Mouse (Mus musculus) myocyte (in vitro differentiated cells): ENCODE data around the gene Ifi27l2b. TPM values are rescaled to one million over a fixed set of nuclear protein-coding genes. Genes with fewer than 3 reads are reported as not detected.

ENCODE experiments used
- H3K27me3 ChIP-seq: one replicate; pipeline ENCODE4 v1.6.1; 2011; ENCODE audit not compliant: control insufficient read depth, insufficient read depth, insufficient read length
- H3K36me3 ChIP-seq: one replicate; pipeline ENCODE4 v1.6.1; 2011; ENCODE audit not compliant: control insufficient read depth, insufficient read depth
- H3K4me2 ChIP-seq: one replicate; pipeline ENCODE4 v1.6.1; 2011; ENCODE audit warnings: low read depth, control low read depth
- H3K4me3 ChIP-seq: one replicate; pipeline ENCODE4 v1.5.1; 2011; ENCODE audit warnings: mild to moderate bottlenecking, control low read depth, moderate library complexity
- H3K79me2 ChIP-seq: one replicate; pipeline ENCODE4 v1.6.1; 2011; ENCODE audit not compliant: control insufficient read depth, insufficient read depth
- H3ac ChIP-seq: one replicate; pipeline ENCODE4 v1.6.1; 2011; ENCODE audit not compliant: control insufficient read depth, insufficient read length
- CEBPB ChIP-seq: IDR thresholded peaks from 2 replicates; pipeline ENCODE4 v1.6.1; 2011; ENCODE audit warnings: mild to moderate bottlenecking, moderate library complexity; ENCODE audit not compliant: poor library complexity, insufficient read depth, severe bottlenecking
- E2F4 ChIP-seq: IDR thresholded peaks from one replicate; pipeline ENCODE4 v1.6.1; 2011; ENCODE audit warnings: mild to moderate bottlenecking, control low read depth, moderate library complexity; ENCODE audit not compliant: insufficient read depth
- MAX ChIP-seq: IDR thresholded peaks from one replicate; pipeline ENCODE4 v1.6.1; 2011; ENCODE audit warnings: low read depth, mild to moderate bottlenecking, control low read depth
- MYOD1 ChIP-seq, 3 experiments: IDR thresholded peaks; one replicate each; pipeline ENCODE4 v1.6.1; 2011; ENCODE audit warnings: control low read depth in 2 of 3, low read depth in 2 of 3, mild to moderate bottlenecking in 2 of 3, moderate library complexity in 1 of 3; ENCODE audit not compliant: insufficient read length in 2 of 3, control insufficient read depth in 1 of 3
- MYOG ChIP-seq, 3 experiments: IDR thresholded peaks; one replicate each; pipeline ENCODE4 v1.6.1; 2011; ENCODE audit warnings: control low read depth in 2 of 3, low read depth in 2 of 3, mild to moderate bottlenecking in 2 of 3; ENCODE audit not compliant: insufficient read length in 2 of 3, control insufficient read depth in 1 of 3, insufficient read depth in 1 of 3
- POLR2A ChIP-seq: IDR thresholded peaks from one replicate; pipeline ENCODE4 v1.6.1; 2011; ENCODE audit warnings: low read depth, mild to moderate bottlenecking, control low read depth, moderate library complexity; ENCODE audit not compliant: insufficient read length
- POLR2AphosphoS2 ChIP-seq: IDR thresholded peaks from one replicate; pipeline ENCODE4 v1.6.1; 2011; ENCODE audit warnings: low read depth, control low read depth; ENCODE audit not compliant: insufficient read length
- REST ChIP-seq: IDR thresholded peaks from one replicate; pipeline ENCODE4 v1.6.1; 2011; ENCODE audit warnings: mild to moderate bottlenecking, control low read depth, moderate library complexity; ENCODE audit not compliant: insufficient read depth, insufficient read length
- SRF ChIP-seq: IDR thresholded peaks from one replicate; pipeline ENCODE4 v1.6.1; 2011; ENCODE audit warnings: low read depth; ENCODE audit not compliant: control insufficient read depth, insufficient read length
- TCF12 ChIP-seq: IDR thresholded peaks from one replicate; pipeline ENCODE4 v1.6.1; 2011; ENCODE audit warnings: mild to moderate bottlenecking, control low read depth; ENCODE audit not compliant: poor library complexity, insufficient read depth, severe bottlenecking
- TCF3 ChIP-seq: IDR thresholded peaks from one replicate; pipeline ENCODE4 v1.6.1; 2011; ENCODE audit warnings: low read depth, control low read depth; ENCODE audit not compliant: insufficient read length
- USF1 ChIP-seq: IDR thresholded peaks from one replicate; pipeline ENCODE4 v1.6.1; 2011; ENCODE audit warnings: low read depth, mild to moderate bottlenecking, control low read depth, moderate library complexity
- polyA plus RNA-seq: library from polyadenylated mRNA; unstranded; fragments of >200 nt; fragmentation: generic; extraction: Trizol; gene quantifications from one replicate; pipeline ENCODE4 v1.2.1, GENCODE M21; 2012; ENCODE audit warnings: missing spikeins

Ifi27l2b gene
- polyA plus RNA-seq = not detected

DNA sequence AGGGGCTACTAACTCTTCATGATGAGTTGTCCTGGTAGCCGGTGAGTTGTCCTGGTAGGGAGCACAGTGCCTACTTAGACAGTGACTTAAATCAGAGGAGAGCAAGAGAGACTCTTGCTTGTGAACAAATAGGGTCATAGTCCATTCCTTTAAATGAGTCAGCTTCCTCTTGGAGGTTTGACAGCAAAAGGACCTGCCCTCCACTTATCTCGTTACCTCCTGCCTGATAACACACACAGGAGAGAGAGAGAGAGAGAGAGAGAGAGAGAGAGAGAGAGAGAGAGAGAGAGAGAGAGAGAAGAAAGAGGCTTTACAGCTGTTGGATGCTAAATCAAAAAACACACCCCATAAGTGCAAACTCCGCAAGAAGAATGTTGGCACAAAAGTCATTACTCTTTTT, at the start of gene Ifi27l2b:
TSS of gene Ifi27l2b (minus strand) at position 84 of the 400 bp plus-strand sequence.
- no peaks in the 10 kb centered on the region for H3K36me3 ChIP-seq
- H3K27me3 ChIP-seq = no peaks in the 10 kb centered on the region
- no peak within 1 kb of the TSS for H3K4me2 ChIP-seq
- TF ChIP-seq POLR2AphosphoS2 (no peak), MYOG (IDR thresholded peaks at IDR 0.05; ENCODE audit: control insufficient read depth in 1 of 3, insufficient read depth in 1 of 3, insufficient read length in 2 of 3, low read depth in 2 of 3) (no peak), E2F4 (no peak), TCF12 (no peak), REST (no peak), USF1 (no peak), MYOD1 (IDR thresholded peaks at IDR 0.05; ENCODE audit: control insufficient read depth in 1 of 3, insufficient read length in 2 of 3, low read depth in 2 of 3) (no peak), SRF (no peak), POLR2A (no peak), TCF3 (no peak), CEBPB (no peak), MAX (no peak)
- H3K79me2 ChIP-seq = no peaks in the 10 kb centered on the region
- no peak within 1 kb of the TSS for H3K4me3 ChIP-seq
- no peak within 1 kb of the TSS for H3ac ChIP-seq

DNA sequence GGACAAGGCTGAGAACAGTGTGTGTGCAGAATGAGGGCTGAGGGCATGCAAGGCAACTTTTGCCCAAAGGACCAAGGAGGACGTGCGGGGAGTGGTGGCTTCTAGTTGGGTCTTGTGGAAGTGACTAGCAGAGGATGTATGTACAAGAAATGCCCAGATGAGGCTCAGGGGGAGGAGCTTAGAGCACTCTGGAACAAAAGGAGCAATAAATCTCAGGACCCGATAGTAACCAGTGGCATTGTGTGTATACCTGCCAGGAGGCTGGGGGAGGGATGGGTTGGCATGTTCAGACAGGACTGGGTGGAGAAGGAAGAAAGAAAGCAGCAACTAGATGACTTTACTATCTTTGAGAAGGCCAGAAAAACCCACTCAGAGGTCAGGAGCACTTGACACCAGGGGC, 47.4 kb upstream of the Ifi27l2b start:
- H3ac ChIP-seq = no peak overlapping the region
- no peak for TF ChIP-seq E2F4
- TF ChIP-seq MYOG (IDR thresholded peaks at IDR 0.05; ENCODE audit: control insufficient read depth in 1 of 3, insufficient read depth in 1 of 3, insufficient read length in 2 of 3, low read depth in 2 of 3) = no peak
- no peak for TF ChIP-seq USF1
- TF ChIP-seq POLR2AphosphoS2 = no peak
- TF ChIP-seq CEBPB = no peak
- TF ChIP-seq MAX = no peak
- TF ChIP-seq TCF3 = no peak
- no peak for TF ChIP-seq SRF
- no peak for TF ChIP-seq TCF12
- TF ChIP-seq POLR2A = no peak
- H3K4me2 ChIP-seq = no peak overlapping the region
- no peaks in the 10 kb centered on the region for H3K36me3 ChIP-seq
- H3K27me3 ChIP-seq = no peaks in the 10 kb centered on the region
- H3K4me3 ChIP-seq = no peak overlapping the region
- no peaks in the 10 kb centered on the region for H3K79me2 ChIP-seq

DNA sequence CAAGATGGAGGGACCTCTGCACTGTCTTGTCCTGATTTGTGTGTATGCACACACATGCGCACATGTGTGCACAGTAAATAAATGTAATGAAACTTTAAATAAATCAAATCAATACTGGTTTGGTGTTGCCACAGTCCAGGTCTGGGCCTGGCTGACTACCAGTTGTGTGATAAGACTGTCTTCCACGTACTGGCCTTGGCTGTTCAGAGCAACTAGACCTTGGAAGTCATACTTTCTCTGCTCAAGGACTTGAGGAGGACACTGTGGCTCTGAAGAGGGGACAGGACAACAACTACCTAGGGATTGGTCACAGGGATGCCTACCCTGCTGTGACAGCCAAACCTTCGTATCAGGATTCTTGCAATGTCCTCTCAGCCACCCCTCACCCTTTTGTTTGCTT, 46.3 kb upstream of the Ifi27l2b start:
- no peak overlapping the region for H3ac ChIP-seq
- no peak overlapping the region for H3K4me2 ChIP-seq
- no peaks in the 10 kb centered on the region for H3K36me3 ChIP-seq
- H3K79me2 ChIP-seq = no peaks in the 10 kb centered on the region
- TF ChIP-seq E2F4 (no peak), POLR2AphosphoS2 (no peak), MYOD1 (IDR thresholded peaks at IDR 0.05; ENCODE audit: control insufficient read depth in 1 of 3, insufficient read length in 2 of 3, low read depth in 2 of 3) (no peak), SRF (no peak), MYOG (IDR thresholded peaks at IDR 0.05; ENCODE audit: control insufficient read depth in 1 of 3, insufficient read depth in 1 of 3, insufficient read length in 2 of 3, low read depth in 2 of 3) (no peak), REST (no peak), TCF3 (no peak), CEBPB (no peak), TCF12 (no peak), USF1 (no peak), POLR2A (no peak)
- no peak overlapping the region for H3K4me3 ChIP-seq
- H3K27me3 ChIP-seq = no peaks in the 10 kb centered on the region

DNA sequence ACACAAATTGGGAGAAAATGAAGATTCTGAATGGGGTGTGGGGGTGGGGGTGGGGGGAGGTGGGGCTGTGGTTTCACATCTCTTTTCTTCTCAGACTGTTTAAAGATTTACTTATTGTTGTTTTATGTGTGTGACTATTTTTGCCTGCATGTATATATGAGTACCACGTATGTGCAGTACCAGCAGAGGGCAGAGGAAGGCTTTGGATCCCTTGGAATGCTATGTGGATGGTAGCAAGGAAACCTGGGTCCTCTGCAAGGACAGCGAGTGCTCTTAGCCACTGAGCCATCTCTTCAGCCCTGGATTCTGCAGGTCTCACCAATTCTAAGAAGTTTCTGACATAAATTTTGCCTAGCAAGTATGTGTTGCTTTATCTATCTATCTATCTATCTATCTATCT, 42.2 kb upstream of the Ifi27l2b start:
- Histone ChIP-seq H3K27me3 (no peaks in the 10 kb centered on the region), H3K79me2 (no peaks in the 10 kb centered on the region), H3K4me2 (no peak overlapping the region), H3ac (no peak overlapping the region), H3K4me3 (no peak overlapping the region), H3K36me3 (no peaks in the 10 kb centered on the region)
- TF ChIP-seq MAX (no peak), E2F4 (no peak), USF1 (no peak), MYOG (IDR thresholded peaks at IDR 0.05; ENCODE audit: control insufficient read depth in 1 of 3, insufficient read depth in 1 of 3, insufficient read length in 2 of 3, low read depth in 2 of 3) (no peak), TCF3 (no peak), POLR2AphosphoS2 (no peak), MYOD1 (IDR thresholded peaks at IDR 0.05; ENCODE audit: control insufficient read depth in 1 of 3, insufficient read length in 2 of 3, low read depth in 2 of 3) (no peak), POLR2A (no peak), CEBPB (no peak), TCF12 (no peak), REST (no peak), SRF (no peak)

DNA sequence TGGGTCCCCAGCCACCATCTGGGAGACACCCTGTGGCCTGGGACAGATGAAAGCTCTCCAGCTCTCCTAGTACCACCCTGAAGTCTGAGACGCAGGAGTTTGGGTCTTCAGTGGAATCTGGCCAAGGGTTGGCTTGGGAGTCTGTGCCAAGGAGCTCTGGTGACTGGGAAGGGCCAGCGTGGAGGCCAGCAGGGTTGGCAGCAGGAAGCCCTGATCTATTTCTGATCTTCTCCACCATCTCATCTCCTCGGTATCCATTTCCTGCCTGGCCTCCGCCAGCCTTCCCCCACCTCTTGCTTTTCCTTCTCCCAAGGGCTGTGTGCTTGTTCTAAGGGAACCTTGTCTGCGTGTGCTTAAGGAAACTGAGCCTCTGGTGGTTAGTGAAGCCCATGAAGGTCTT, 41.7 kb upstream of the Ifi27l2b start:
- no peak for TF ChIP-seq MYOD1 (IDR thresholded peaks at IDR 0.05; ENCODE audit: control insufficient read depth in 1 of 3, insufficient read length in 2 of 3, low read depth in 2 of 3)
- TF ChIP-seq POLR2AphosphoS2 = no peak
- TF ChIP-seq POLR2A = no peak
- TF ChIP-seq E2F4 = no peak
- no peak for TF ChIP-seq TCF3
- TF ChIP-seq SRF = no peak
- no peak for TF ChIP-seq MYOG (IDR thresholded peaks at IDR 0.05; ENCODE audit: control insufficient read depth in 1 of 3, insufficient read depth in 1 of 3, insufficient read length in 2 of 3, low read depth in 2 of 3)
- no peak for TF ChIP-seq CEBPB
- no peak for TF ChIP-seq USF1
- no peak for TF ChIP-seq MAX
- no peak for TF ChIP-seq TCF12
- Histone ChIP-seq H3K79me2 (no peaks in the 10 kb centered on the region), H3K27me3 (no peaks in the 10 kb centered on the region), H3K4me3 (no peak overlapping the region), H3K36me3 (no peaks in the 10 kb centered on the region), H3ac (no peak overlapping the region), H3K4me2 (no peak overlapping the region)
